Mouse (Mus musculus) midbrain, embryonic 14.5 days (tissue): ENCODE data around the gene Zmym4. TPM values are rescaled to one million over a fixed set of nuclear protein-coding genes. Genes with fewer than 3 reads are reported as not detected.

Experiments used
- ATAC-seq: fragments of 200-750 bp; cut with Nextera tagmentation; 2 replicates; pipeline ENCODE4 v1.8.0; 2017; ENCODE audit warnings: moderate number of reproducible peaks, moderate library complexity; ENCODE audit not compliant: low FRiP score, low TSS enrichment
- DNase-seq: peaks from one replicate; pipeline ENCODE4 v3.0.0-alpha.2; 2015
- H3K27ac ChIP-seq: fragments of 300-500 bp; sonication (generic); replicated peaks from 2 replicates; pipeline ENCODE4 v1.5.1; 2014; ENCODE audit warnings: mild to moderate bottlenecking, low read depth, low read length, moderate library complexity
- H3K27me3 ChIP-seq: fragments of 300-500 bp; sonication (generic); 2 replicates; pipeline ENCODE4 v1.6.1; 2014; ENCODE audit warnings: low read length, control low read depth, mixed read lengths; ENCODE audit not compliant: control insufficient read depth, insufficient read depth
- H3K36me3 ChIP-seq: fragments of 300-500 bp; sonication (generic); 2 replicates; pipeline ENCODE4 v1.6.1; 2014; ENCODE audit warnings: low read length, control low read depth; ENCODE audit not compliant: control insufficient read depth, insufficient read depth
- H3K4me1 ChIP-seq: fragments of 300-500 bp; sonication (generic); 2 replicates; pipeline ENCODE4 v1.6.1; 2014; ENCODE audit warnings: mild to moderate bottlenecking, antibody characterized with exemption, low read length, control low read depth; ENCODE audit not compliant: control insufficient read depth, insufficient read depth
- H3K4me2 ChIP-seq: fragments of 300-500 bp; sonication (generic); 2 replicates; pipeline ENCODE4 v1.6.1; 2014; ENCODE audit warnings: mild to moderate bottlenecking, low read length, moderate library complexity
- H3K4me3 ChIP-seq: fragments of 300-500 bp; sonication (generic); replicated peaks from 2 replicates; pipeline ENCODE4 v1.5.1; 2014; ENCODE audit warnings: low read depth, low read length
- H3K9ac ChIP-seq: fragments of 300-500 bp; sonication (generic); replicated peaks from 2 replicates; pipeline ENCODE4 v1.6.1; 2014; ENCODE audit warnings: mild to moderate bottlenecking, low read length, moderate library complexity
- H3K9me3 ChIP-seq: fragments of 300-500 bp; sonication (generic); 2 replicates; pipeline ENCODE4 v1.6.1; 2016; ENCODE audit warnings: low read length, control low read depth, mixed read lengths; ENCODE audit not compliant: control insufficient read depth
- WGBS: fragments of 180-500 bp; shearing (Covaris S2); extraction: QIAGEN DNeasy Blood & Tissue Kit; methylation state at CpG from one replicate; pipeline ENCODE4 v1.1.7; 2014; 5-methylcytosine and 5-hydroxymethylcytosine counted together
- polyA plus RNA-seq: library from polyadenylated mRNA; unstranded; fragments of >200 nt; fragmentation: Nextera tagmentation; extraction: Ambion mirVana; gene quantifications from 2 replicates; pipeline ENCODE4 v1.2.1, GENCODE M21; 2014

Zmym4 gene
- polyA plus RNA-seq, 1 experiment from 2014 or later: 37.7 TPM

- Histone ChIP-seq H3K4me3 (no peak overlapping the region), H3K27me3 (no peaks in the 10 kb centered on the region), H3K36me3 (peaks cover 64% of the 10 kb centered on the region), H3K9ac (no peak overlapping the region), H3K4me1 (no peaks in the 10 kb centered on the region), H3K27ac (no peak overlapping the region), H3K4me2 (no peak overlapping the region), H3K9me3 (no peaks in the 10 kb centered on the region)
- ATAC-seq (no peak), DNase-seq (no peak)
- 71% methylated on average over 7 of the region's 7 CpGs for WGBS
Measured at GRCm38 (mm10) chr4:126846971-126847370, 121.0 kb downstream of the Zmym4 start.

DNA sequence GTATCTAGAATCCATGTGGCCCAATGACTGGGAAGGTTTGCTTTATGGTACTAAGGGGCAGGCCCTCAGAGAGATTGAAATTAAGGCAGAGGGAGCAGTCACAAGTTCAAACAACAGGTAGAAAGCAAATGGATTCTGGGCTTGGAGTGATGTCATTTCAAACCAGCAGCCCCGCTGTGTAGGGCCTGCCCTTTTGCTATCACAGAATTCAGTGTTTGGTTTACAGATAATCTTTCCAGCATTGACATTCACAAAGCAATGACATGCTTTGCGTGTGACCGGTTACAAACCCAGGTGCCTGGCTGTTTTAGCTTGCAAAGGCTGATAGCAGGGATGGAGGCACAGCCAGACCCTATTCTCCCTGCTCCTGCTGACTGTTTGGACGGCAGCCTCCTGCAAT lies 122.3 kb downstream of the Zmym4 start:
- ATAC-seq (no peak), DNase-seq (no peak)
- H3K4me3 ChIP-seq: no peak overlapping the region
- H3K4me2 ChIP-seq: no peak overlapping the region
- H3K36me3 ChIP-seq: peaks cover 66% of the 10 kb centered on the region
- 85% methylated on average over 4 of the region's 4 CpGs for WGBS
- H3K27ac ChIP-seq: no peak overlapping the region
- H3K4me1 ChIP-seq: no peaks in the 10 kb centered on the region
- H3K9ac ChIP-seq: no peak overlapping the region
- no peaks in the 10 kb centered on the region for H3K27me3 ChIP-seq
- no peaks in the 10 kb centered on the region for H3K9me3 ChIP-seq

- no peaks in the 10 kb centered on the region for H3K27me3 ChIP-seq
- H3K27ac ChIP-seq: no peak overlapping the region
- 55% methylated on average over 3 of the region's 3 CpGs for WGBS
- no peaks in the 10 kb centered on the region for H3K4me1 ChIP-seq
- H3K9me3 ChIP-seq: no peaks in the 10 kb centered on the region
- ATAC-seq (no peak), DNase-seq (no peak)
- no peak overlapping the region for H3K4me2 ChIP-seq
- peaks cover 64% of the 10 kb centered on the region for H3K36me3 ChIP-seq
- no peak overlapping the region for H3K9ac ChIP-seq
- no peak overlapping the region for H3K4me3 ChIP-seq
Measured at GRCm38 (mm10) chr4:126842911-126843310, 125.0 kb downstream of the Zmym4 start.

- H3K4me2 ChIP-seq: no peak overlapping the region
- H3K9ac ChIP-seq: no peak overlapping the region
- ATAC-seq (no peak), DNase-seq (no peak)
- no peak overlapping the region for H3K4me3 ChIP-seq
- 90% methylated on average over 15 of the region's 15 CpGs for WGBS
- peaks cover 58% of the 10 kb centered on the region for H3K36me3 ChIP-seq
- H3K27ac ChIP-seq: no peak overlapping the region
- H3K9me3 ChIP-seq: no peaks in the 10 kb centered on the region
- H3K27me3 ChIP-seq: no peaks in the 10 kb centered on the region
- H3K4me1 ChIP-seq: no peaks in the 10 kb centered on the region
Measured at GRCm38 (mm10) chr4:126840996-126841560, 126.9 kb downstream of the Zmym4 start.

DNA sequence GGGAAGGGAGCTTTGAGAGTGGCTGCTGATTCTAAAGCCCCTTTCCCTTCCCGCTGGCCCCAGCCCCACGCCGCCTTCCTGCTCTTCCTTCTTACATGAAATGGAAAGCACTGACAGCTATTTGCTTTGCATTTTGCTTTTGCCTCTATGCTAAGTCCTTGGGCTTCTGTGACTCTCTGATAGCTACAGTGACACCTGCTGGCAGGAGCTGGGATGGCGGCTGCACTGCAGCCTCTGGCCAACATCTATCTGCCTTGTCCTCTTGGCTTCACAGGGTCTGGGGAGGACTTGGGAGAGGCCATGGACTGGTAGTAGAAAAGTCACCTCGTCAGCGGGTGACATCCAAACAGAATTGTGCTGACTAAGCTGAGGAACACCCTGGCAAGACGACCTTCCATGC lies 128.1 kb downstream of the Zmym4 start:
- 15% methylated on average over 7 of the region's 7 CpGs for WGBS

DNA sequence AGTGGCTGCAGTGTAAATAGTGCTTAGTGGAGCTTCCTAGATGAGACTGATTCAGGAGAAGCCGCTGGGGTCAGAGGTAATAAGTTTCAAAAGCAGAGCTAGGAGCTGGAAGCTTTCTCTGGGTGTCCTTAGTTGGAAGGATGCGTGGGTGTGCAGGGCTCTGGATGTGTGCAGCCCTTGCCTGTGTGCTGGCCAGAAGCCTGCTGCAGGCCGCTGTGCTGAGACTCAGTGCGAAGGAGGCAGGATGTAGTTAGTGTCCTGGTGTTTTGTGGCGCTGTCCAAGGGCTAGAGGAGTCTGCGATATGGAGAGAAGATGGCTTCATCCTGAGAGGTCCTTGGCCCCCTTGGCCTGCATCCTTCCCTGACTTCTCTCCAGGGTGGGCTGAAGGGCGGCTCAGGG lies 129.1 kb downstream of the Zmym4 start:
- H3K4me3 ChIP-seq: no peak overlapping the region
- no peak for DNase-seq
- H3K27ac ChIP-seq: no peak overlapping the region
- no peaks in the 10 kb centered on the region for H3K4me1 ChIP-seq
- no peak overlapping the region for H3K9ac ChIP-seq
- H3K27me3 ChIP-seq: no peaks in the 10 kb centered on the region
- ATAC-seq: no peak
- 91% methylated on average over 7 of the region's 7 CpGs for WGBS
- H3K36me3 ChIP-seq: peaks cover 55% of the 10 kb centered on the region
- H3K9me3 ChIP-seq: no peaks in the 10 kb centered on the region
- no peak overlapping the region for H3K4me2 ChIP-seq

More for the DNA sequence above, 128.1 kb downstream of the Zmym4 start:
- DNase-seq (peak; percentile 93), ATAC-seq (no peak)
- no peak overlapping the region for H3K4me2 ChIP-seq
- no peaks in the 10 kb centered on the region for H3K9me3 ChIP-seq
- H3K4me3 ChIP-seq: no peak overlapping the region
- H3K36me3 ChIP-seq: peaks cover 64% of the 10 kb centered on the region
- no peaks in the 10 kb centered on the region for H3K27me3 ChIP-seq
- no peak overlapping the region for H3K9ac ChIP-seq
- no peaks in the 10 kb centered on the region for H3K4me1 ChIP-seq
- H3K27ac ChIP-seq: no peak overlapping the region

- 99% methylated on average over 5 of the region's 5 CpGs for WGBS
- Histone ChIP-seq H3K4me1 (no peaks in the 10 kb centered on the region), H3K27ac (no peak overlapping the region), H3K9ac (no peak overlapping the region), H3K27me3 (no peaks in the 10 kb centered on the region), H3K4me2 (no peak overlapping the region), H3K4me3 (no peak overlapping the region), H3K36me3 (peaks cover 34% of the 10 kb centered on the region), H3K9me3 (no peaks in the 10 kb centered on the region)
- DNase-seq (no peak), ATAC-seq (no peak)
Measured at GRCm38 (mm10) chr4:126831122-126831521, 136.8 kb downstream of the Zmym4 start.

- WGBS: 94% methylated on average over 5 of the region's 5 CpGs
- H3K36me3 ChIP-seq: peaks cover 13% of the 10 kb centered on the region; the same call in 1 of the 2 replicates
- H3K4me2 ChIP-seq: no peak overlapping the region
- no peaks in the 10 kb centered on the region for H3K4me1 ChIP-seq
- H3K9me3 ChIP-seq: no peaks in the 10 kb centered on the region
- H3K9ac ChIP-seq: no peak overlapping the region
- no peak overlapping the region for H3K4me3 ChIP-seq
- no peak for DNase-seq
- no peak overlapping the region for H3K27ac ChIP-seq
- no peaks in the 10 kb centered on the region for H3K27me3 ChIP-seq
- ATAC-seq: no peak
Measured at GRCm38 (mm10) chr4:126823917-126824316, 144.0 kb downstream of the Zmym4 start.
